11 mouse cellular contexts compared by ENCODE assay signal in genomic region chr4:107834643-107835314, GRCm38 (mm10). TPM values are rescaled to one million over a fixed set of nuclear protein-coding genes. Genes with fewer than 3 reads are reported as not detected.
DNase-seq lines count a peak whose midpoint lies in the region; ATAC-seq and TF ChIP-seq lines count a peak whose summit lies in the region.
"Had no signal": no experiment of that assay in that cellular context is flagged by ENCODE, and none has a peak within 500 bp of the region (broad histone marks: within the 10 kb centered on the region; RNA-seq: fewer than 3 reads in every experiment).

No protein-coding gene starts in this region.

- peaks cover 20% of the 10 kb centered on the region for H3K4me1 ChIP-seq in kidney, embryonic 16.5 days (ENCODE audit: insufficient read depth, low read length)
- peaks cover 92% of the 10 kb centered on the region for H3K4me1 ChIP-seq in forebrain, embryonic 12.5 days
- no peaks in the 10 kb centered on the region for H3K4me1 ChIP-seq in intestine, postnatal 0 days (replicated peaks; ENCODE audit: control insufficient read depth, insufficient read depth, low read length)
- H3K4me1 ChIP-seq in stomach, embryonic 14.5 days (ENCODE audit: control insufficient read depth, insufficient read depth, low read length), result no peaks in the 10 kb centered on the region

- H3K9me3 ChIP-seq in kidney, embryonic 16.5 days (ENCODE audit: low read length), result no peaks in the 10 kb centered on the region
- H3K9me3 ChIP-seq in forebrain, embryonic 12.5 days, result no peaks in the 10 kb centered on the region
- no peaks in the 10 kb centered on the region for H3K9me3 ChIP-seq in intestine, postnatal 0 days (ENCODE audit: control insufficient read depth)
- H3K9me3 ChIP-seq in stomach, embryonic 14.5 days (ENCODE audit: control insufficient read depth, low read depth, low read length), result no peaks in the 10 kb centered on the region
- H3K9me3 ChIP-seq: liver, embryonic 13.5 days had no signal

- H3K36me3 ChIP-seq in kidney, embryonic 16.5 days (ENCODE audit: insufficient read depth, low read length), result no peaks in the 10 kb centered on the region
- H3K36me3 ChIP-seq in forebrain, embryonic 12.5 days (replicated peaks), result peaks cover 2% of the 10 kb centered on the region; the same call in 1 of the 2 replicates
- H3K36me3 ChIP-seq in intestine, postnatal 0 days (ENCODE audit: control insufficient read depth, insufficient read depth), result no peaks in the 10 kb centered on the region; the same call in 1 of the 2 replicates
- H3K36me3 ChIP-seq in stomach, embryonic 14.5 days (ENCODE audit: control insufficient read depth, insufficient read depth, low read length), result no peaks in the 10 kb centered on the region

- H3K9ac ChIP-seq in kidney, embryonic 16.5 days (replicated peaks; ENCODE audit: low read length), result no peak overlapping the region
- H3K9ac ChIP-seq in forebrain, embryonic 12.5 days, result peak overlapping the region; percentile 46
- H3K9ac ChIP-seq in intestine, postnatal 0 days (ENCODE audit: low read depth, low read length), result no peak overlapping the region
- H3K9ac ChIP-seq in stomach, embryonic 14.5 days (replicated peaks; ENCODE audit: low read depth, low read length), result no peak overlapping the region
- H3K9ac ChIP-seq: liver, embryonic 13.5 days had no signal

- no peaks in the 10 kb centered on the region for H3K27me3 ChIP-seq in kidney, embryonic 16.5 days (ENCODE audit: insufficient read depth, low read length)
- H3K27me3 ChIP-seq in forebrain, embryonic 12.5 days, result no peaks in the 10 kb centered on the region
- no peaks in the 10 kb centered on the region for H3K27me3 ChIP-seq in intestine, postnatal 0 days (replicated peaks; ENCODE audit: control insufficient read depth, insufficient read depth, low read length)
- no peaks in the 10 kb centered on the region for H3K27me3 ChIP-seq in stomach, embryonic 14.5 days (ENCODE audit: control insufficient read depth, insufficient read depth, low read length)
- H3K27me3 ChIP-seq: liver, embryonic 13.5 days had no signal

- no peak overlapping the region for H3K4me3 ChIP-seq in kidney, embryonic 16.5 days (ENCODE audit: low read length)
- H3K4me3 ChIP-seq in forebrain, embryonic 12.5 days (replicated peaks), result no peak overlapping the region
- H3K4me3 ChIP-seq in intestine, postnatal 0 days (ENCODE audit: low read depth, low read length), result no peak overlapping the region
- no peak overlapping the region for H3K4me3 ChIP-seq in stomach, embryonic 14.5 days (ENCODE audit: low read depth, low read length)
- H3K4me3 ChIP-seq: layer of hippocampus, adult 2 months; liver, embryonic 13.5 days had no signal

- H3K27ac ChIP-seq in kidney, embryonic 16.5 days (ENCODE audit: low read length), result no peak overlapping the region
- H3K27ac ChIP-seq in forebrain, embryonic 12.5 days, result peak overlapping the region; percentile 96
- no peak overlapping the region for H3K27ac ChIP-seq in intestine, postnatal 0 days (ENCODE audit: low read depth, low read length)
- no peak overlapping the region for H3K27ac ChIP-seq in stomach, embryonic 14.5 days (ENCODE audit: low read length)
- H3K27ac ChIP-seq: layer of hippocampus, adult 2 months; liver, embryonic 13.5 days had no signal

- TF ChIP-seq CTCF in intestine, postnatal 0 days (IDR thresholded peaks at IDR 0.05; ENCODE audit: low read depth), result peak; percentile 36; the same call in 1 of the 2 replicates

- DNase-seq in kidney, adult 18-20 months, result no peak
- DNase-seq in B cell, adult 2 months, result no peak
- DNase-seq in heart, adult 11 months, result no peak
- DNase-seq in thymus, postnatal 14 days, result no peak
- DNase-seq: heart, adult 18-20 months; liver, embryonic 13.5 days had no signal

- no peak overlapping the region for H3K4me2 ChIP-seq in kidney, embryonic 16.5 days (replicated peaks; ENCODE audit: low read depth, low read length)
- peak overlapping the region; percentile 32; the same call in 1 of the 2 replicates for H3K4me2 ChIP-seq in forebrain, embryonic 12.5 days
- H3K4me2 ChIP-seq in intestine, postnatal 0 days (replicated peaks; ENCODE audit: low read depth), result peak overlapping the region; percentile 51
- no peak overlapping the region for H3K4me2 ChIP-seq in stomach, embryonic 14.5 days (replicated peaks; ENCODE audit: low read depth, low read length)
- H3K4me2 ChIP-seq: liver, embryonic 13.5 days had no signal

- peak; percentile 49; the same call in 1 of the 2 replicates for ATAC-seq in kidney, embryonic 16.5 days (ENCODE audit: low FRiP score, low TSS enrichment)
- ATAC-seq in forebrain, embryonic 12.5 days (ENCODE audit: low FRiP score), result peak; percentile 16; the same call in 1 of the 2 replicates
- ATAC-seq in intestine, postnatal 0 days, result peak; percentile 74
- ATAC-seq in stomach, embryonic 14.5 days (ENCODE audit: insufficient number of reproducible peaks, insufficient read depth, low FRiP score, low read depth), result 0 out of 2 replicates have a peak, but pooled peaks have one; percentile 57

- 48% methylated on average over 22 of the region's 22 CpGs for WGBS in kidney, embryonic 16.5 days
- WGBS in forebrain, embryonic 12.5 days, result 37% methylated on average over 22 of the region's 22 CpGs
- WGBS in intestine, postnatal 0 days, result 41% methylated on average over 22 of the region's 22 CpGs
- 57% methylated on average over 22 of the region's 22 CpGs for WGBS in stomach, embryonic 14.5 days

RNA-seq across cellular contexts. Expression of gene Lrp8, which starts 32.7 kb away (rescaled TPM):
- 1.1 and 1.2 TPM in 2 replicates for polyA plus RNA-seq in kidney, embryonic 16.5 days (2015; fragmentation: Nextera tagmentation; extraction: Ambion mirVana)
- 43.3 and 48.3 TPM in 2 replicates for polyA plus RNA-seq in forebrain, embryonic 12.5 days (2016; fragmentation: Nextera tagmentation; extraction: Ambion mirVana)
- 0.66 and 0.82 TPM in 2 replicates for polyA plus RNA-seq in intestine, postnatal 0 days (2015; fragmentation: Nextera tagmentation; extraction: Ambion mirVana)
- 1.6 and 1.7 TPM in 2 replicates for polyA plus RNA-seq in stomach, embryonic 14.5 days (2014; fragmentation: Nextera tagmentation; extraction: Ambion mirVana)

RNA-seq across cellular contexts. Expression of gene Magoh, which starts 44.8 kb away (rescaled TPM):
- 158 and 165 TPM in 2 replicates for polyA plus RNA-seq in kidney, embryonic 16.5 days (2015; fragmentation: Nextera tagmentation; extraction: Ambion mirVana)
- 232 and 233 TPM in 2 replicates for polyA plus RNA-seq in forebrain, embryonic 12.5 days (2016; fragmentation: Nextera tagmentation; extraction: Ambion mirVana)
- polyA plus RNA-seq in intestine, postnatal 0 days (2015; fragmentation: Nextera tagmentation; extraction: Ambion mirVana), result 114 and 121 TPM in 2 replicates
- polyA plus RNA-seq in stomach, embryonic 14.5 days (2014; fragmentation: Nextera tagmentation; extraction: Ambion mirVana), result 194 and 195 TPM in 2 replicates

RNA-seq across cellular contexts. Expression of gene 0610037L13Rik, which starts 54.8 kb away (rescaled TPM):
- polyA plus RNA-seq in kidney, embryonic 16.5 days (2015; fragmentation: Nextera tagmentation; extraction: Ambion mirVana), result 117 and 124 TPM in 2 replicates
- polyA plus RNA-seq in forebrain, embryonic 12.5 days (2016; fragmentation: Nextera tagmentation; extraction: Ambion mirVana), result 110 and 115 TPM in 2 replicates
- polyA plus RNA-seq in intestine, postnatal 0 days (2015; fragmentation: Nextera tagmentation; extraction: Ambion mirVana), result 72.4 and 76.2 TPM in 2 replicates
- polyA plus RNA-seq in stomach, embryonic 14.5 days (2014; fragmentation: Nextera tagmentation; extraction: Ambion mirVana), result 147 and 148 TPM in 2 replicates

Comparison
In these comparisons a context has a peak if more than half of its experiments do, and no peak if none do; other contexts are left out.
1. ATAC-seq: peak in every context shown above with its lines; median percentile 74 in intestine, postnatal 0 days; 57 in stomach, embryonic 14.5 days; 49 in kidney, embryonic 16.5 days; 16 in forebrain, embryonic 12.5 days.
2. H3K4me2 ChIP-seq: peak in forebrain, embryonic 12.5 days (single experiment) and intestine, postnatal 0 days (single experiment); none in kidney, embryonic 16.5 days (single experiment) and stomach, embryonic 14.5 days (single experiment).
3. RNA of gene Lrp8, which starts 32.7 kb away (polyA plus RNA-seq): 43.3 to 48.3 TPM in forebrain, embryonic 12.5 days; 1.6 to 1.7 TPM in stomach, embryonic 14.5 days, 1.1 to 1.2 TPM in kidney, embryonic 16.5 days and 0.66 to 0.82 TPM in intestine, postnatal 0 days; every median in the first group is over 10 times any median in the second.